Mouse (Mus musculus) ES-E14 (cell line): ENCODE measurements at regions not wholly inside any gene's neighbourhood (a gene's known extent, or its start where the extent isn't known, plus 50 kb on each side); places are given as distances from the start of the nearest gene placed in this dataset.
A peak's percentile ranks its signal among the peaks of the same experiment; 100 is the strongest.

Experiments
- DNase-seq: peaks from one replicate; pipeline ENCODE4 v3.0.0-alpha.2; 2013; ENCODE audit warnings: low read depth, low spot score
- H3K27ac ChIP-seq: 2 replicates; pipeline ENCODE4 v1.5.1; 2012; ENCODE audit warnings: low read depth, mild to moderate bottlenecking, low read length, moderate library complexity, mixed read lengths; ENCODE audit not compliant: poor library complexity, insufficient read depth, severe bottlenecking
- H3K36me3 ChIP-seq: 2 replicates; pipeline ENCODE4 v1.6.1; 2012; ENCODE audit warnings: mild to moderate bottlenecking, low read length, moderate library complexity, mixed read lengths; ENCODE audit not compliant: control insufficient read depth, poor library complexity, insufficient read depth, severe bottlenecking
- H3K4me1 ChIP-seq, 2 experiments: fragments of 150-350 bp in 1 of 2; sonication (generic) in 1 of 2; 2 replicates each; pipeline ENCODE4 v1.6.1; 2012; ENCODE audit warnings: low read length in 2 of 2, mild to moderate bottlenecking in 1 of 2, mixed read lengths in 1 of 2; ENCODE audit not compliant: control insufficient read depth in 2 of 2, insufficient read depth in 2 of 2, poor library complexity in 1 of 2
- H3K4me3 ChIP-seq, 2 experiments: fragments of 150-350 bp in 1 of 2; sonication (generic) in 1 of 2; 2 replicates each; pipeline ENCODE4 v1.5.1; 2012; ENCODE audit warnings: low read length in 2 of 2, low read depth in 1 of 2, mild to moderate bottlenecking in 1 of 2, mixed read lengths in 1 of 2; ENCODE audit not compliant: insufficient read depth in 1 of 2, poor library complexity in 1 of 2, severe bottlenecking in 1 of 2
- H3K9ac ChIP-seq: 2 replicates; pipeline ENCODE4 v1.6.1; 2012; ENCODE audit warnings: low read depth, mild to moderate bottlenecking, low read length, mixed read lengths; ENCODE audit not compliant: poor library complexity, insufficient read depth, severe bottlenecking
- H3K9me3 ChIP-seq: fragments of 150-350 bp; sonication (generic); 2 replicates; pipeline ENCODE4 v1.6.1; 2012; ENCODE audit warnings: low read depth, mild to moderate bottlenecking, low read length; ENCODE audit not compliant: control insufficient read depth, insufficient read depth
- CHD2 ChIP-seq: IDR thresholded peaks from 2 replicates; pipeline ENCODE4 v1.6.1; 2014; ENCODE audit warnings: mild to moderate bottlenecking, low read depth, low read length, inconsistent platforms
- HCFC1 ChIP-seq: IDR thresholded peaks from 2 replicates; pipeline ENCODE4 v1.6.1; 2012; ENCODE audit warnings: low read length, inconsistent platforms, borderline replicate concordance; ENCODE audit not compliant: insufficient read depth
- MAFK ChIP-seq: IDR thresholded peaks from 2 replicates; pipeline ENCODE4 v1.6.1; 2014; ENCODE audit warnings: mild to moderate bottlenecking, low read depth, low read length, inconsistent platforms; ENCODE audit not compliant: insufficient read depth
- ZC3H11A ChIP-seq: IDR thresholded peaks from 2 replicates; pipeline ENCODE4 v1.6.1; 2012; ENCODE audit warnings: low read depth, mild to moderate bottlenecking, inconsistent platforms, low read length, borderline replicate concordance
- ZNF384 ChIP-seq: IDR thresholded peaks from 2 replicates; pipeline ENCODE4 v1.6.1; 2012; ENCODE audit warnings: low read depth, low read length, inconsistent platforms
- in situ Hi-C, 2 experiments: fragments of 600-800 bp; cut with MboI; formaldehyde crosslinking; loops; one replicate each; pipeline ENCODE4 v1.15.1; 2025; ENCODE audit warnings: low sequenced_read_pairs in 2 of 2, inconsistent platforms in 1 of 2; ENCODE audit not compliant: unreplicated experiment in 2 of 2

DNA sequence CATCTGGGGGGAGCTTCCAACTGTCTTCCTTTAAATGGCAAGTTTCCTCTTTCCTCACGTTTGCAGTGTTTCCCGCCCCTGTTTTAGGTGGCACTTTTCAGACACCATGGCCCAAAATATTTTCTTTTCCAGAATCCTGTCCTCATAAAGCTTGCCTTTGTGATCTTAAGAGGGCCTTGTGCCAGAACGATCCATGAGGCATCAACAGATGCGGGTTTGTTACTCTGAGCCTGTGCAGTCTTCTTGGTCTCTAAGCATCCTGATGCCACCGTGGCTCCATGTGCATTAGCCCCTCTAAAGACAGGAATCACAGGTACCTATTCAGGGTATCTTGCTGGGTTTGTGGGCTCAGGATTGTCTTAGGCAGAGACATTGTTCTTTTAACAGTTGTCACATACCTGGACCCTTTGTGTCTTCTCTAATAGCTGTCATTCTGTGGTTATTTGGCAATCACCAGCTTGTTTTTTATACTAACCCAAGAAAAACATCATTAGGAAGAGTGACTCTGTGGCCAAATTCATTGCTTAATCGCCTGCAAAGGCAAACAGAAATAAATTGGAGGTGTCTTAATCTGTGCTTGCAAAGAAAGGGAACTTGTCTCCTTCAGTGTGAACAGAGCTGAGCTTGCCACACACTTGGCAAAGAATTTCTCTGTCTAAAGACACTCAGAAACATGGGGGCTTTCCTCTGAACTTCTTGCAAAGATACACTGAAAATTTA is 179.3 kb downstream of the Nuak1 start:
- Histone ChIP-seq H3K36me3 (no peaks in the 10 kb centered on the region), H3K9me3 (no peaks in the 10 kb centered on the region), H3K9ac (no peak overlapping the region), H3K27ac (no peak overlapping the region), H3K4me3 (no peak overlapping the region), H3K4me1 (no peaks in the 10 kb centered on the region)
- no peak for DNase-seq
- no peak for TF ChIP-seq HCFC1
- TF ChIP-seq ZNF384, result no peak
- TF ChIP-seq MAFK, result no peak
- TF ChIP-seq CHD2, result no peak
- TF ChIP-seq ZC3H11A, result no peak
- in situ Hi-C loops, result no loop called here

DNA sequence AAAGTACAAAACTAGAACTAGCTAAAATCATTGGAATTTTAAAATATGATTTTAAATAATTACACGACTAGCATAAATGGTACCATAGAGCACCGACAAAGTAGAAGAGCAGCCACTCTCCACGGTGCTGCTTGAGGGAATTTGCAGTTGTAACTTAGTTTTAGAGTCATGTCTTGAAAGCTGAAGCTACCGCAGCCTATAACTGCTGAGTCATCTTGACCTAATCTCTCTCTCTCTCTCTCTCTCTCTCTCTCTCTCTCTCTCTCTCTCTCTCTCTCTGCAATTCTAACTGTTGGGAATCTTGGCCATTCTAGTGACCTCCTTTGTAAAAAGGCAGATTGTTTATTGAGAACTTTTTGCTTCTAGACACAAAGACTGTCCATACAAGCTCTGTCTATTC is 177.5 kb downstream of the Nuak1 start:
- in situ Hi-C loops, result no loop called here
- no peak overlapping the region for H3K9ac ChIP-seq
- no peak for DNase-seq
- no peak overlapping the region for H3K4me3 ChIP-seq
- TF ChIP-seq CHD2 (no peak), ZNF384 (no peak), MAFK (peak; percentile 60; the same call in 1 of the 2 replicates), ZC3H11A (no peak), HCFC1 (no peak)
- no peaks in the 10 kb centered on the region for H3K4me1 ChIP-seq
- no peaks in the 10 kb centered on the region for H3K36me3 ChIP-seq
- H3K9me3 ChIP-seq, result no peaks in the 10 kb centered on the region
- no peak overlapping the region for H3K27ac ChIP-seq

DNA sequence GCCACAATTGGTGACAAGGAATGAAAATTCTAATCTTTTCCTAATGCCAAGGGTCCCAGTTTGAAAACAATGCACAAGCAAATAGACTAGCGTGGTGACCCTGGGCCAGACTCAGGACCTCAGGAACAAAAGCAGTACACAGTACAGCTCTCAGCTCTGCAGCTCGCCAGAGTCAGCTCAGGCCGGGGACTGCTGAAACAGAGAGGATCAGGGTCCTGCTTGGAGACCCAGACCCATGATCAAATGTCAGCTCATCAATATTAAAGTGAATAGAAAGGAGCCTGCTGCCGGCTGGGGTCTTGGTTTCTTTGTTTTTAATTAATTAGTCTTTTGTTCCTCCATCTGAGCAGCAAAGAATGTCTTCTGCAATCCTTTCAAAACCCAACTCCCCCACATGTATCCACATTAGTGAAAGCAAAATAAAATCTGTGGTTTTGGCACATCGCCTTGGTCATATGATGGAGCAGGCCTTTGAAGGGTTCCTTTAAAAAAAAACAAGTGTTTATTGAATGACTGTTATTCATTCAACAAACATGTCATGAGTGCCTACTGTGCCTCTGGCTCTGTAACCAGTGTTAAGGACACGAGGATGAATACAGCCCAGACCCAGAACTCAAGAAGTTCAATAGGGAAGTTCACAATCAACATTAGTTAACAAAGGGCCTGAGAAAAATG is 154.4 kb downstream of the Nuak1 start:
- Histone ChIP-seq H3K36me3 (no peaks in the 10 kb centered on the region), H3K4me3 (no peak overlapping the region), H3K27ac (no peak overlapping the region), H3K9ac (no peak overlapping the region), H3K9me3 (no peaks in the 10 kb centered on the region), H3K4me1 (peaks cover 0 to 4% of the 10 kb centered on the region in 2 experiments; a peak in 1 of 4 replicates)
- TF ChIP-seq HCFC1 (no peak), ZNF384 (no peak), MAFK (no peak), ZC3H11A (no peak), CHD2 (no peak)
- no peak for DNase-seq
- in situ Hi-C loops, result no loop called here

DNA sequence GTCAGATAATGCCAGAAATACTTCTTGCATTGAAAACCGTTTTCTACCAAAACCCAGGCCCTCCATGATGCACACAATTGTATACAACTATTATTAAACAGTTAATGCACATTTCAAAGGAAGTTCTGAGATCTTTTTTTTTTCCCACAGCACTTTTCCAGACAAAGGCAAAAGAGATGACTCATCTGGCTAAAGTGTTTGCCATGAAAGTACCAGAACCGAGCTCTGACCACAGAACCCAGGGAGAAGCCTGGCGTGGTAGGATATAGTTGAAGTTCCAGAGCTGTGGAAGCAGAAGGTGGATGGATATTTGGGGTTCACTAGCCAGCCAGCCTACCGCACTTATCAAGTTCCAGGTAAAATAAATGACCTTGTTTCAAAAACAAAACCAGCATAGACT is 146.0 kb downstream of the Nuak1 start:
- H3K36me3 ChIP-seq, result no peaks in the 10 kb centered on the region
- no peak overlapping the region for H3K4me3 ChIP-seq
- TF ChIP-seq HCFC1 (no peak), MAFK (no peak), ZC3H11A (no peak), ZNF384 (no peak), CHD2 (no peak)
- H3K9me3 ChIP-seq, result no peaks in the 10 kb centered on the region
- in situ Hi-C loops, result no loop called here
- DNase-seq, result no peak
- no peak overlapping the region for H3K9ac ChIP-seq
- no peak overlapping the region for H3K27ac ChIP-seq
- H3K4me1 ChIP-seq, result no peaks in the 10 kb centered on the region

DNA sequence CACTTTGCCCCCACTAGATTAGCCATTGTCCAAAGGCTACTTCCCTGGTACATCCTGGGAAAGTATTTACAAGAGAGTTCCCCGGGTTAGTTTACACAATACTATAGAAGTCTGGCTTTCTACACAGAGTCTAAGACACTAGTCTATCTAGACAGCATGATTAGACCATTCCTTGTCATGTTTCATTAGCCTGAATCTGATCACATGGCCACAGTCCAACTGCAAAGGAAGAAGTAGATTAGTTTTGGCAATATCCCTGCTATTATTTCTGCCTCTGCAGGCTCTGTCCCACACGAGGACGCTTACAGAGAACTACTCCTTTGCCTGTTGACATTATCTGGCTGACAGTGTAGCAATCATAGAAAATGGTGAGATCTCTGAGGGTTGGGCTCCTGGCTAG is 144.2 kb downstream of the Nuak1 start:
- no peak overlapping the region for H3K4me3 ChIP-seq
- no peaks in the 10 kb centered on the region for H3K9me3 ChIP-seq
- in situ Hi-C loops, result no loop called here
- H3K27ac ChIP-seq, result no peak overlapping the region
- no peaks in the 10 kb centered on the region for H3K36me3 ChIP-seq
- no peak overlapping the region for H3K9ac ChIP-seq
- DNase-seq, result no peak
- no peak for TF ChIP-seq ZNF384
- H3K4me1 ChIP-seq, result no peaks in the 10 kb centered on the region
